Mouse (Mus musculus): ENCODE measurements around the gene Sgip1. TPM values are rescaled to one million over a fixed set of nuclear protein-coding genes. Genes with fewer than 3 reads are reported as not detected.

Gene Sgip1
- total and polyA plus RNA-seq, 2 experiments from 2014 or later = 51.4 to 78.0 TPM

GRCm38 (mm10) chr4:102886902-102887301 is 145.8 kb downstream of the Sgip1 start:
- no peak for DNase-seq (ENCODE audit: low spot score)
- no peak for TF ChIP-seq CTCF (IDR thresholded peaks at IDR 0.05)
- Histone ChIP-seq H3K4me3 (ENCODE audit: low read depth, low read length) (no peak overlapping the region), H3K9me3 (ENCODE audit: low read length) (no peaks in the 10 kb centered on the region), H3K4me1 (ENCODE audit: insufficient read depth, low read length) (no peaks in the 10 kb centered on the region), H3K9ac (replicated peaks; ENCODE audit: low read length, poor library complexity, severe bottlenecking) (no peak overlapping the region), H3K27ac (ENCODE audit: low read depth, low read length) (no peak overlapping the region), H3K36me3 (ENCODE audit: insufficient read depth, low read length) (no peaks in the 10 kb centered on the region; the same call in 1 of the 2 replicates), H3K4me2 (ENCODE audit: low read depth, low read length, poor library complexity, severe bottlenecking) (no peak overlapping the region), H3K27me3 (ENCODE audit: insufficient read depth, low read length) (no peaks in the 10 kb centered on the region)
- ATAC-seq (ENCODE audit: low FRiP score) = no peak
- WGBS = 85% methylated on average over 4 of the region's 4 CpGs

GRCm38 (mm10) chr4:102887770-102888689 is 146.9 kb downstream of the Sgip1 start:
- no peak for TF ChIP-seq CTCF (IDR thresholded peaks at IDR 0.05)
- Histone ChIP-seq H3K27me3 (ENCODE audit: insufficient read depth, low read length) (no peaks in the 10 kb centered on the region), H3K4me3 (ENCODE audit: low read depth, low read length) (no peak overlapping the region), H3K9ac (replicated peaks; ENCODE audit: low read length, poor library complexity, severe bottlenecking) (no peak overlapping the region), H3K27ac (ENCODE audit: low read depth, low read length) (no peak overlapping the region), H3K36me3 (ENCODE audit: insufficient read depth, low read length) (no peaks in the 10 kb centered on the region; the same call in 1 of the 2 replicates), H3K4me2 (ENCODE audit: low read depth, low read length, poor library complexity, severe bottlenecking) (no peak overlapping the region), H3K4me1 (ENCODE audit: insufficient read depth, low read length) (no peaks in the 10 kb centered on the region), H3K9me3 (ENCODE audit: low read length) (no peaks in the 10 kb centered on the region)
- WGBS = 88% methylated on average over 14 of the region's 14 CpGs
- ATAC-seq (ENCODE audit: low FRiP score) (no peak), DNase-seq (ENCODE audit: low spot score) (no peak)

GRCm38 (mm10) chr4:102895866-102896265 is 154.8 kb downstream of the Sgip1 start:
- no peak for ATAC-seq (ENCODE audit: low FRiP score)
- no peaks in the 10 kb centered on the region for H3K4me1 ChIP-seq (ENCODE audit: insufficient read depth, low read length)

GRCm38 (mm10) chr4:102898987-102899386 is 157.9 kb downstream of the Sgip1 start:
- Histone ChIP-seq H3K4me1 (ENCODE audit: insufficient read depth, low read length) (no peaks in the 10 kb centered on the region), H3K27ac (ENCODE audit: low read depth, low read length) (no peak overlapping the region), H3K9me3 (ENCODE audit: low read length) (peaks cover 4% of the 10 kb centered on the region; the same call in 1 of the 2 replicates), H3K27me3 (ENCODE audit: insufficient read depth, low read length) (no peaks in the 10 kb centered on the region), H3K4me2 (ENCODE audit: low read depth, low read length, poor library complexity, severe bottlenecking) (no peak overlapping the region), H3K4me3 (ENCODE audit: low read depth, low read length) (no peak overlapping the region), H3K9ac (replicated peaks; ENCODE audit: low read length, poor library complexity, severe bottlenecking) (no peak overlapping the region), H3K36me3 (ENCODE audit: insufficient read depth, low read length) (peaks cover 18% of the 10 kb centered on the region)
- DNase-seq (ENCODE audit: low spot score) (no peak), ATAC-seq (ENCODE audit: low FRiP score) (no peak)
- 85% methylated on average over 4 of the region's 4 CpGs for WGBS
- no peak for TF ChIP-seq CTCF (IDR thresholded peaks at IDR 0.05)

More at GRCm38 (mm10) chr4:102895866-102896265, 154.8 kb downstream of the Sgip1 start:
- WGBS = 98% methylated on average over 2 of the region's 2 CpGs
- H3K9ac ChIP-seq (replicated peaks; ENCODE audit: low read length, poor library complexity, severe bottlenecking) = no peak overlapping the region
- TF ChIP-seq CTCF (IDR thresholded peaks at IDR 0.05) = no peak
- no peaks in the 10 kb centered on the region for H3K27me3 ChIP-seq (ENCODE audit: insufficient read depth, low read length)
- no peak overlapping the region for H3K4me2 ChIP-seq (ENCODE audit: low read depth, low read length, poor library complexity, severe bottlenecking)
- no peak for DNase-seq (ENCODE audit: low spot score)
- H3K9me3 ChIP-seq (ENCODE audit: low read length) = peaks cover 4% of the 10 kb centered on the region; the same call in 1 of the 2 replicates
- peaks cover 15% of the 10 kb centered on the region for H3K36me3 ChIP-seq (ENCODE audit: insufficient read depth, low read length)
- no peak overlapping the region for H3K4me3 ChIP-seq (ENCODE audit: low read depth, low read length)
- H3K27ac ChIP-seq (ENCODE audit: low read depth, low read length) = no peak overlapping the region

GRCm38 (mm10) chr4:102899683-102900082 is 158.6 kb downstream of the Sgip1 start:
- H3K4me1 ChIP-seq (ENCODE audit: insufficient read depth, low read length) = no peaks in the 10 kb centered on the region
- peaks cover 4% of the 10 kb centered on the region; the same call in 1 of the 2 replicates for H3K9me3 ChIP-seq (ENCODE audit: low read length)
- TF ChIP-seq CTCF (IDR thresholded peaks at IDR 0.05) = no peak
- ATAC-seq (ENCODE audit: low FRiP score) (no peak), DNase-seq (ENCODE audit: low spot score) (no peak)
- no peak overlapping the region for H3K9ac ChIP-seq (replicated peaks; ENCODE audit: low read length, poor library complexity, severe bottlenecking)
- no peak overlapping the region for H3K27ac ChIP-seq (ENCODE audit: low read depth, low read length)
- peaks cover 16% of the 10 kb centered on the region for H3K36me3 ChIP-seq (ENCODE audit: insufficient read depth, low read length)
- no peak overlapping the region for H3K4me2 ChIP-seq (ENCODE audit: low read depth, low read length, poor library complexity, severe bottlenecking)
- no peaks in the 10 kb centered on the region for H3K27me3 ChIP-seq (ENCODE audit: insufficient read depth, low read length)
- WGBS = 89% methylated on average over 5 of the region's 5 CpGs
- no peak overlapping the region for H3K4me3 ChIP-seq (ENCODE audit: low read depth, low read length)

- Histone ChIP-seq H3K4me2 (ENCODE audit: low read depth, low read length, poor library complexity, severe bottlenecking) (no peak overlapping the region), H3K9me3 (ENCODE audit: low read length) (peaks cover 4% of the 10 kb centered on the region; the same call in 1 of the 2 replicates), H3K36me3 (ENCODE audit: insufficient read depth, low read length) (peaks cover 11% of the 10 kb centered on the region; the same call in 1 of the 2 replicates), H3K9ac (replicated peaks; ENCODE audit: low read length, poor library complexity, severe bottlenecking) (no peak overlapping the region), H3K4me3 (ENCODE audit: low read depth, low read length) (no peak overlapping the region), H3K27ac (ENCODE audit: low read depth, low read length) (no peak overlapping the region), H3K27me3 (ENCODE audit: insufficient read depth, low read length) (no peaks in the 10 kb centered on the region), H3K4me1 (ENCODE audit: insufficient read depth, low read length) (no peaks in the 10 kb centered on the region)
- no peak for ATAC-seq (ENCODE audit: low FRiP score)
- TF ChIP-seq CTCF (IDR thresholded peaks at IDR 0.05) = no peak
- no peak for DNase-seq (ENCODE audit: low spot score)
- WGBS = 93% methylated on average over 6 of the region's 6 CpGs
Observed at GRCm38 (mm10) chr4:102900166-102900565, 159.1 kb downstream of the Sgip1 start.

Measured in midbrain, postnatal 0 days (tissue).